Mouse (Mus musculus) gastrocnemius, adult 18-20 months (tissue): Measurements from ENCODE around the gene Bad. TPM values are rescaled to one million over a fixed set of nuclear protein-coding genes. Genes with fewer than 3 reads are reported as not detected.

ENCODE experiments used
- DNase-seq: peaks from one replicate; pipeline ENCODE4 v3.0.0; 2021; ENCODE audit warnings: low spot score
- total RNA-seq, 2 experiments: library from RNA; stranded (reverse); gene quantifications; 2 replicates each; pipeline ENCODE4 v1.2.3; 2021

Bad gene
- total RNA-seq, 2 experiments from 2014 or later = 9.7 to 12.2 TPM

DNA sequence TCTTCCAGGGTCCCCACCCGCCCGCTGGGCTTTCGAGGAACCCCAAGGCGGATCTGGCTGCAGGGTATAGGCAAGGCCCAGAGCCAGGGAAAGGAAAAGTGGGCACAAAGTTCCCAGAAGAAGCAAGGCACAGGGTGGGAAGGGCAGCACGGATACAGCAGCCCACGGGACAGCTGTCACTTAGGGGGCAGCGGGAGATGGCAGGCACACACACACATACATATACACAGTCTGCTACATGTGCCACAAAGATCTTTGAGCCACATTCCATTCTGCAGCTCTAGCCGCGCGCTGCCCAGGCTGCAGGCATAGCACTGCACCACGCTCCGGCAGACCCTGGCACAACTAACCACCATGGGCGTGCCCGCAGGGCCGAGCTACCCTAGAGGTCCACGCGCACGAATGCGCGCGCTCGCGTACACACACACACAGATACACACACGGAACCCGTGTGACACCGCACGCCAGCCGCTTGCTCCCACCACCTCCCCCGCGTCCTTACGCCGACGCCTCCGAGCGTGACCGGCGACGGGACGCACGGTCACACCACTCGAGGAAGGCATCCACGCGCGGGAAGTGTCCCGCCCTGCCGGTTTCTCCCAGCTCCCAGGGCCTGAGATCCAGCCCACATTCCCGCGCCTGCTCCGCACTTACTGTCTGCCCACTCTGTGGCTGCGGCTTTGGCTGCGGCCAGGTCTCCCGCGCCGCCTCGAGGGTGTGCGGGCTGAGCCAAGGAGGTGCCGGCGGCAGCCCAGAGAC is 8.0 kb upstream of the Bad start:
- DNase-seq = no peak

DNA sequence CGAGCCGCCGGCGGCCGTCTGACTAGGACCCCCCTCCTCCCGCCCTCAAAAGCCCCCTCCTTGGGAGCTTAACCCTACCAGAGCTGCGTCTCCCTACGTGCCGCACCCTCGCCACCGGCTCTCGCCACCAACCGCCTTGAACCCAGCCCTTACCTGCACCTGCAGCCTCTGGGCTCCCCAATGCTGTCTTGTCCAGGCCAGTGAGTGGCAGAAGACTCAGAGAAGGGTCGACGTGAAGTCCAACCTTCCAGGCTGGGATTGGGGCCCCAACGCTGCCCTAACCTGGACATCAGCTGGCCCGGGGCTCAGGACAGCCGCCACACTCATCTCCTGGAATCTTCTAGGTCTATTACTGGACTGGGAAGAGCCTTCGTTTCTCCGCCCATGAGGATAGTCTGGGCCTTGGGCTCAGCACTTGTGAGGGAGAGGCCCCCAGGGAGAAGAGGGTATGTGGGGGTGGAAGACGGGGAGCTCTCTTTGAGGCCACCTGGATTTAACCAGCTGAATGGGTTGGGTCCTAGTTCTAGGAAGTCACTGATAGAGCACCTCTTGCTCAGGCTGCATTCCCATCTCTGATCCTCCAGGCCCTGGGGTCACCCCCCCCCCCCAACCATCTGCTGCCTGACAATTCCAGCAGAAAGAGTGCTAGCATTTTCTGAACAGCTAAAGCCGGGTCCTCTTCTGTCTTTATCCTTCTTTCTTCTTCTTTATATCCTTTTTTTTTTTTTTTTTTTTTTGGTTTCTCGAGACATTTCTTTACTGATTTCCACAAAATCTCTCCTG is 7.3 kb upstream of the Bad start, which contains the start of gene Kcnk4:
Gene Kcnk4 (minus strand): TSS at position 321 of the 783 bp plus-strand sequence.
- no peak for DNase-seq

DNA sequence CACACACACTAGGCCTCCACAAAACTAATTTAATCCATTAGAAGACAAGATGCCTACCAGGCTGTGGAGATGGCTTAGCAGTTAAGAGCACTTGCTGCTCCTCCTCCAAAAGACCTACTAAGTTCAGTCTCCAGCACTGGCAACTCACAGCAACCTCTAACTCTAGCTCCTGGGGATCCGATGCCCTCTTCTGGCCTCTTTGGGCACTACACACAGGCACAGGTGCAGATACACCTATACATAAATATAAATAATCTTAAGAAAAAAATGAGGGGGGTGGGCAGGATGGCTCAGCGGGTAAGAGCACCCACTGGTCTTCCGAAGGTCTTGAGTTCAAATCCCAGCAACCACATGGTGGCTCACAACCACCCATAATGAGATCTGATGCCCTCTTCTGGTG is 5.4 kb upstream of the Bad start:
- no peak for DNase-seq

DNA sequence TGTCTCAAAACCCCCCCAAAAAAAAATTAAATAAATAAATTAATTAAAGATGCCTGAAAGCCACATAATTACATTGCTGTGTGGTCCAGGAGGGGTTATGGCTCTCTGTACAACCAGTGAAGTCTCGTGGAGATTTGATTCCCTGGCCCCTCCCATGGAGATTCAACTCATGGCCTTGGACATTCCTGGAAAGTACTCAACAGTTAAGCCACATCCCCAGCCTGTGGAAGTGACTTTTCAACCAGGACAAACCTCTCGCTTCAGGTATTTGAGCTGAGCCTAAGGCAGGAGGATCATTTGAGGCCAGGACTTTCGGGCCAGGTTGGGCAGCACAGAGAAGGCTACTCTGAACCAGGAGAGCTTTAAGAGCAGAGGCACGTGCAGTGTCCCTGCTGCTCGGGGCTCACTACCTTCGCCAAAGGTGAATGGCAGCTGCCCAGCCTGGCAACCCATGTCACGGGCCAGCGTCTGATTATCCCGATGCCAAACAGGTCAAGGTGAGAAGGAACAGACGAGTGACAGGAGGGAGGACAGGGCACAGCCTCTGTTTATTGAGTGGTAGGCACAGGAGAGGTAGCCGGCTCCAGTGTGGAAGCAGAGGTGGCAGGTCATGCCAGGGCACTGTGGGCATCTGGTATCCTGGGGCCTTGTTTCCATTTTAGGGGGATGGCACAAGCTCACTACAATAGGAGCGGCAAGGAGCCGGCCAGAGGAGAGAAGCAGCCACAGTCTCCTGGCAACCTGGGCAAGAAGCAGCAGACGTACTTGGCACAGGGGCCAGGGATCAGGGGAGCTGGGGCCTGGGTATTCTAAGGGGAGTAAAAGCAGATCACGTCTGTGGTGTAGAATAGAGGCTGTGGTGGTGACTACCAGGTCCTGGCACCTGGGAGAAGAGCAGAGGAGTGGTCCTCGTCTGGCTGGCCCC is 3.9 kb upstream of the Bad start:
- DNase-seq = no peak

DNA sequence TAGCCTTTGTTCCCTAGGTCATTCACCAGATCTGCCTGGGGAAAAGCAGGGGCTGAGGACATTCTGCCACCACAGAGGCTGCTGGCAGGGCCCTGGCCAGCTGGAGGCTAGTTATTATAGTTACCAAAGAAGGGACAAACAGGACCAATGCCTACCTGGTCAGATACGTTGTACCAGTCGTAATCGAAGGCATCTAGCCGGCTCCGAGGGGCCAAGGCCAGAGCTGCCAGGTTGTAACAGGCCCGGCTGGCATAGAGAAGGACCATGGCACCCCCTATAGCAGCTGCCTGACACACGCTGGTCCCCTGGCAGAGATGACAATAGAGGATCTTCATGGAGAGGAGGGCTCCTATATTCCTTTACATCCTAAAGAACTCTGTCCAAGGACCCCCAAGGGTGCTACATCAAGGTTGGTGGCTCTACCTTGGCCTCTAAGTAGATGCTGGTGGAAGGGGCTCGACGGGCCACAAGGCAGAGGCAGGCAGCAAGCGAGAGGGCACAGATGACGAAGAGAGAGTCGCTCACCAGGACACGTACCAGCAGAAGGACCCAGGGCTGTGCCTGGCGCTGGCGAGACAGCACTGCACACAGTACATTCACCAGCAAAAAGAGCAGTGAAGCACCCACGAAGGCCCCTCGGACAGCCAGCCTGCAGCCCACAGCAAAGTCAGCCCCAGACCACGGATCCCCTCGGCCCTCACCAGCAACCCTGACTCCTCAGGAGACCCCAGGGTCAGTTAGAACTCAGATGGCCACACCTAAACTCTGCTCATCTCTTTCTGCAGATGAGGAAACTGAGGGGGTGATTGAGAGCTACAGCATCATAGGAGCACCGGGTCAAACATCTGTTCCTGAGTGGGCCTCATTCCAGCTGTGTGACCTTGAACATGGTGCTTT is 2.3 kb upstream of the Bad start:
- DNase-seq = no peak

DNA sequence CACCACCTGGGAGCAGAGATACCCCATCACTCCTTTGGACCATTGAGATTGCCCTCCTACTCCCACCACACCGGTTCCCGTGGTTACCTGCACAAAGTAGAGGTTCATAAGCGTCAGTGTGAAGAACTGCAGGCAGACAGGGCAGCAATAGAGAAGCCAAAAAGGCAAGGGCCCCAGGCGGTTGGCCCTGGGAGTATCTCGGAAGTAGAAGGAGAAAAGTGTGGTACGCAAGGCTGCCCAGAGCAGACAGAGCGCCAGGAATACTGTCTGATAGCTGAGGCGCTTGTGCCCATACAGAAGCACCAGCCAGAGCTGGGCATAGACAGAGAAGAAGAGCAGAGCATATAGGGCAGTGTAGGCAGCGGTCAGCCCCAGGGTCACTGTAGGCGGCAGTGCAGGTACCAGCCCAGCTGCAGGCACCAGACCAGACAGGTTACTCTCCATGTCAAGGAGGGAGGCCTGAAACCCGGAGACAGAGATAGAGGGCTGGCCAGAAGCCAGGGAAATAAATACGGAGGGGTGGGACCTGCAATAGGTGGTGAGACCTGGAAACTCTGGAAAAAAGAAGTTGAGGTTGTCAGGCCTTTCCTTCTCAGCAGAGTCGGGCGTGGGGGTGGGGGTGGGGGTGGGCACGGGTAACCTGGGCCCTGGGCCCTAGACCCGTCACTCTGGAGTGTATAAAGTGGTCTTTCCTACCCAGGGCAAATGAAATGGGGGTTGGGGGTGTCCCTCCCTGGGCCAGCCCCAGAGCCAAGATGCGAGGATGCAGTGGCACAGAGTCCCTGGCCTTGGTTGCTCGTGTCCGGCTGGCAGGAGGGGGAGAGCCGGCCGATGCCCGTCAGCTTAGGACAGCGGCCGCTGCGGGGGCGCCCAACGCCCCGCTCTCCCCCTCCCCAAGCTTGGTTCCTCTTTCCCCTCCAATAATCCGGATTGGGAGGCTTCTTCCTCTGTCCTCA is 987 bp upstream of the Bad start:
- DNase-seq = no peak

DNA sequence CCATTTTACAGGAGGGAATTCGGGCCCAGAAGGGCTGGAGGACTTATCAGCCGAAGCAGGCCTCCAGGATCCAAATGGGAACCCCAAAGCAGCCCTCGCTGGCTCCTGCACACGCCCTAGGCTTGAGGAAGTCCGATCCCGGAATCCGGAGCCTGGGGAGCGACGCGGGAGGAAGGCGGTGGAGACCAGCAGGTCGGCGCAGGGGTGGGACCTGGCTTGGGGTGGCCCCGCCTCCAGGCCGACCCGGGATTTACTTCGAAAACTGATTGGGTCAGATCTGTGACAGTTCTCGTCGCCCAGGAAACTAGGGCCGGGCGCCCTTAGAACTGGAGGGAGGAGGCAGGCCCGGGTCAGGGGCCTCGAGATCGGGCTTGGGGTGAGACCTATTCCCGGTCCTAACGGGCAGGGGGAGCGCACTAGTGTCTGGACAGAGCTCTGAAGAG is 609 bp downstream of the Bad start, which contains the start of gene Gpr137:
Gene Gpr137 (minus strand): TSS at position 232 of the 443 bp plus-strand sequence.
- DNase-seq = peak; percentile 95

DNA sequence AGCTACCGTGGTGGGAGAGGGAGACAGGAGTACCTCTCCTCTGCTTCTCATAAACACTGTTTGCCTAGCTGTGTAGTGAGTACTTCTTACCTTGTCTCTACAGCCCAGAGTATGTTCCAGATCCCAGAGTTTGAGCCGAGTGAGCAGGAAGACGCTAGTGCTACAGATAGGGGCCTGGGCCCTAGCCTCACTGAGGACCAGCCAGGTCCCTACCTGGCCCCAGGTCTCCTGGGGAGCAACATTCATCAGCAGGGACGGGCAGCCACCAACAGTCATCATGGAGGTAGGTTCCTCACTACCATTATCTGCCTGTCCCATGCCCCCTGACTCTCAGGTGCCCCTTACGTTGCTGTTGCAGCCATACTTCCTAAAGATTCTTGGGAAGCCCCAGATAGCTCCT is 1.1 kb downstream of the Bad start:
- DNase-seq = no peak

DNA sequence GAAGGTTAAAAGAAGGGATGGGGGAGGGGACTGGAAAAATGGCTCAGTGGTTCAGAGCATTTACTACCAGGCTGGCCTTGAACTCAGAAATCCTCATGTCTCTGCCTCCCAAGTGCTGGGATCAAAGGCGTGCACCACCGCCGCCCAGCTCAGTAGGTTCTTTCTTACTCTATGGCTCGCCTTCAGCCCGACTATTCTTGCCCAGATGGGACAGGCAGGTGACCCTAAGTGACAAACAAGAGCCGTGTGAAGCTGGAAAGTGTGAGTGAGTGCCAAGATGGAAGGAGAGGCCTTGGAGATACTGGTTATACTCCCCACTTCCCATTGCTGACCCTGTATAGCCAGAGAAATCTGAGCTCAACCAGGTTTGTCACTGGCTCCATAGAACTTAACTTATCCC is 2.0 kb downstream of the Bad start:
- no peak for DNase-seq

DNA sequence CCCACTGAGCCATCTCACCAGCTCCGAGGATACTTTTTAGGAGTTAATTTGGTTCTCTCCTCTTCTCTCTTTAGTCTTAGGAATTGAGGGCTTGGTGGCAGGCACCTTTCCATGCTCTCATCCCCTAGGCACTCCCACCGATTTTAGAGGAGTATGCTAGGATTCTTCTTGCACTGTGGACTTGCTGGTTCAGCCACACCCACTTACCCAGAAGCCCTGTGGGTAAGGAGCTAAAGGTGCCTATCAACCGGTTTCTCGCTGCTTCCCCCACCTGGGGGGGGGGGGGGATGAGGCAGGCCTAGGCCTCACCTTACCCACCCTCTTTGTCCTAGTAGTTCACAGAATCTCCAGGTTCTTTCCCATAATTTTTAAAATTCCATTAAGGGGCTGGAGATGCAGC is 6.1 kb downstream of the Bad start:
- DNase-seq = no peak

DNA sequence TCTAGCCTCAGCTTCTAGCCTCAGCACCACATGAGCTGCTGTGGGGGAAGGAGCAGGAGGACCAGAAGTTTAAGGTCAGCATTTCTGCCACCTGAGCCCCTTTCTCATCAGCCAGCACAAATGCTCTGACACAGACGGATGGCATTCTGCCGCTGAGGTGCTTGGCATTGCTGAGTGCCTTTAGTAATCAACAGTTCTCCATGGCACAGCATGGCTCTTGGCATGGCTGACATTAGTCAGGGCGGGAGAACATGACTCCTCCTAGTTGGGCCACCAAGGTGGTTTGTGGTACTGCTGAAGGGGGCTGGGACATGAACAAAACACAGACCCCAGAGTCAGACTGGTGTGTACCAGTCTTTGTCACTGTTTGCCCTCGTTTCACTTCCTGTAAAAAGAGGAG is 6.5 kb downstream of the Bad start:
- DNase-seq = no peak

DNA sequence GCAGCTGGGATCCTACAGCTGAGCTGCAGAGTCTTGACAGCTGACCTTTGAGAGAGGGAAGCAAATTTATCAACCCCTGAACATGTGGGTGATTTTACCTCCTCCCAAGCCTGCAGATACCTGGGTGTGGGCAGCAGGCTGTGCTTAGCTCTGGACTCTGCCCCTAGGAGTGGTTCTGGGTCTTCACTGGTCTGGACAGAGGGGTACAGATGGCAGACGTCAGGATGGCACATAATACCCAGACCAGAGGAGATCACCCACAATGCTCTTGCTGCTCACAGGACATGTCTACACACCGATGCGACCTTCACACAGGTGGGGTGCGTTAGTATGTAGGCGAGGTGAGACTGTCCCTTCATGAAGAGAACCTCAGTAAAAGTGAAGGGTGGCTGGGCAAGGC is 7.9 kb downstream of the Bad start:
- DNase-seq = no peak

DNA sequence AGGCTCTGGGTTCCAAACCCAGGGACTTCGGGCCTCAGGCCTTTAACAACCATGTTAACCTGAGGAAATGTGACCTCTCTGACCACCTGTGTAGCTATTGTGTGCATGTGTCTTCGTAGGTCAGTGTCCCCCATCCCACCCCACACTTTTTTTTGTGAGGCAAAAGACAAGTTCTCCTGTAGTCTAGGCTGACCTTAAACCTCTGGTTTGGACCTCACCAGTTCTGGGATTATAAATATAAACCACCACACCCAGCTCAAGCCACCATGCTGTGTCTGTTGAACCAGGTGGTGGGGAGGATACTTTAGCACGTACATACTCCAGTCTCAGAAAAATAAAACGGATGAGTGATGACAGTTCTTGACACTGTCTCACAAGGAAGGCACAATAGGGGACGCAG is 8.3 kb downstream of the Bad start:
- DNase-seq = no peak

DNA sequence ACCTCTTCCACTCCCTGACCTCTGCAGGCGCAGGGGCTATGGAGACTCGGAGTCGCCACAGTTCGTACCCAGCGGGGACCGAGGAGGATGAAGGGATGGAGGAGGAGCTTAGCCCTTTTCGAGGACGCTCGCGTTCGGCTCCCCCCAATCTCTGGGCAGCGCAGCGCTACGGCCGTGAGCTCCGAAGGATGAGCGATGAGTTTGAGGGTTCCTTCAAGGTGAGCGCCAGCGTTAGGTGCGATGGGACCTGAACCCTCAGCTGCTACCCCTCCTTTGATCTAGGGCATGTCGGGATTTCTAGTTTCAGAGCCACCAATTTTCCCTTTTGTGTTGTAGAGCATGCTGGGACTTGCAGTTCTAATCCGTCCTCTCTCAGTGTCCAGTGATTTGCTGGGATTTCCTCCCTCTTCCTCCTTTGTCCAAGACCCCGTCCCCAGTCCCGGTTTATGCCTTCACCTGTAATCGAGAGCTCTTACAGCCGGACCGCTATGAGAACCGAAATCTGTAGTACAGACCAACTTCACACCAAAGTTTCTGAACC is 9.0 kb downstream of the Bad start:
- DNase-seq = peak; percentile 46

DNA sequence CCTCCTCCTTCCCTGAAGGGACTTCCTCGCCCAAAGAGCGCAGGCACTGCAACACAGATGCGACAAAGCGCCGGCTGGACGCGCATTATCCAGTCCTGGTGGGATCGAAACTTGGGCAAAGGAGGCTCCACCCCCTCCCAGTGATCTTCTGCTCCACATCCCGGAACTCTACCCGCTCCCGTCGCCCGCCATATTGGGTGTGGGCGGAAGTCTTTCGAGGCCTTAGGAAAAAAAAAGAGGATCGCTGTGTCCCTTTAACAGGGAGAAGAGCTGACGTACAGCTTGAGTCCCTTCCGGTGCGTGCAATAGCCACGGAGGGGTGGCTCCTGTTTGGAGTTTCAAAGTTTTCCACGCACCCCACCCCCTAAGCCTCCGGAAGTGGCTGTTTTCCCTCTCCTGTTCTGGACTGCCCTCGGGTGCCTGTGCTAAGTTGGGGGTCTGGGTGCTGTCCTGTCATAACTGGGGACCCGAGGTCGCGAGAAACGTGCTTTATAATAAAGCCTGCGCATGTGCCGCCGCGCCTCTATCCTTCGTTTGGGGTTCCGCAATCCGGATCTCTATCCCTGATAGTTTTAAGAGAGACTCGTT is 9.8 kb downstream of the Bad start:
- DNase-seq = peak; percentile 97

DNA sequence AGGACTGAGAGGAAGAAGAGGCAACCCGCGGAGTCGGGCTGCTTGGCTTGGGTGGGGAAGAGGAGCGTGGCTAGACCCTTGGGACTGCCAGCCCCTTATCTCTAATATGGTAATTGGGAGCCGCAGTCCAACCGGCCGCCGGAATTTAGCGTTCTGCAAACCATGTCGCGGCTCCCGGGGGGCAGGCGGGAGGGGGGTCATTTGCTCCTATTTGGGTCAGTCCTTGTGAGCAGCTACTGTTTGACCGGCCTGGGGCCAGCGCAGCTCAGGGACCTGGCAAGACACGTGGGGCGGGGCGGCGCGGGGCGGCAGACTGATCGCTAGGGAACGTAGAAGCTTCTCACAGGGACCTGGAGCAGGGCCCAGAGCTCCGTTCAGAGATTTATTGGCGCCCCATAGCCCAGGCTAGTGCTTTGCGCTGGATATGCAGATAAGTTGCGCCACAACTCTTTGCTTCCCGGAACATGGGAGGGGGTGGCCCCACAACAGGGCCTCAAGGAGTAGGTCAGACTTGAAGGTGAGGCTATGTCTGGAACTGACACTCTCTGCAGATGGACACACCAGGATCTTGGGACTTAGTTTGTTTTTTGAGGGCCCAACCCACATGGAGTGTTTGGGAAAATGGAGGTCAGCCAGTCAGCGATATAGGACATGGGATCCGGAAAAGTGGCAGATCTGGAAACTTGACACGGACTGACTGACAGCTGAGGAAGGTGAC is 10.5 kb downstream of the Bad start:
- peak; percentile 87 for DNase-seq

DNA sequence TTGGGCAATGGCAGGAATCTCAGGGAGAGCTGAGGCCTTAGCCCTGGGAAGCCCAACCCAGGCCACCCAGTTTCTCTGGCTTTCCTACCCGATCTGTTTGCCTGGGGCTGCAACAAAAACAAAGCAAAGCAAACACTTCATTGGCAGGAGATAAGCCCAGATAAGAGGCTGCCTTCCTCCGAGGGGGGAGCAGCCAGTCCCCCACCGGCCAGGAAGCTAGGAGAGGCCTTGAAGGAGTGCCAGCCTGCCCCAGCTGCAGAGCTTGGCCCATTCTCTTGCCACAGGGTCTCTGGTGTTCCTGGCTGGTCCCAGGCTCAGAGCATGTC is 11.0 kb downstream of the Bad start:
- DNase-seq = no peak

DNA sequence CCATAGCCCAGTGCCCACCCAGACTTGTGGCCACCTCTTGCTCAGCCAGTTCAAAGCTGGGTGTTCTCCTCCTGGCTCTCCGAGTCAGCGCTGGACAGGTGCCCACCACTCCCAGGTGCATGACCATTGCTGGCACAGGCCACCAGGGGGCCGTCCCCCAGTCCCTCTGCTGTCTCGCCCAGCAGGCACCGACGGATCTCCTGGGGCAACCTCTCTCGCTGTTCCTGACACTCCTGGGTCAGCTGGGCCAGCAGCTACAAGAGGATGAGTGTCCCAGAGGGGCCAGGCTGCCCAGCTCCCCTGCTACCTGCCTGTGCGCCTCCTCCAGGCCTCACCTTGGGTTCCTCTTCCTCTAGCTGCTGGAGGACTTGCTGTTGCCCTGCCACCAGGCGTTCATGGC is 12.4 kb downstream of the Bad start:
- DNase-seq = no peak
